Mouse (Mus musculus) T-helper 1 cell (primary cell): Measurements from ENCODE around the gene Aspm.
"Not testable (repeated sequence)": the region's sequence is repeated elsewhere in the genome, so short reads cannot be mapped to it uniquely, and the experiment has no call there.

Experiments used
- in situ Hi-C: fragments of 300-600 bp; cut with MboI, MseI; formaldehyde crosslinking; loops from one replicate; pipeline ENCODE4 v1.15.1; 2025; ENCODE audit warnings: high pct_unique_total_duplicates

Aspm gene

GRCm38 (mm10) chr1:139454340-139455225 lies at the start of gene Aspm:
Aspm (plus strand) TSS chr1:139454772.
- in situ Hi-C loops: no loop called here

- in situ Hi-C loops: no loop called here
Observed at GRCm38 (mm10) chr1:139405766-139406165, 48.8 kb upstream of the Aspm start.

DNA sequence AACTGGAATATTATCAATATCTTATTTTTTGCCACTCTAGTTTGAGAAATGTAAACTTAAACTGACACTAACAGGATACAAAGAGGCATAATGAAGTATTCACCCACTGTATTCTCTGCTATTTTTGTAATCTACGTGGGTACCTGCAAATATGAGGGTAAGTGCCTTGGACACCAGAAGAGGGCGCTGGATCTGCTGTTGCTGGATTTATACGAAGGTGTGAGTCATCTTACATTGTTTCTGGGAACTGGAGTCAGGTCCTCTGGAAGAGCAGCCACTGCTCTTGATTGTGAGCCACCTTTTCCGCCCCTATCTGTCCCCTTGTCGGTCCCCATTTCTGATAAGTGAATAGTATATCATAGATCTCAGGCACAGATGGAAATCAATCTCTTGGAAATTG lies 46.9 kb upstream of the Aspm start:
- in situ Hi-C loops: no loop called here

DNA sequence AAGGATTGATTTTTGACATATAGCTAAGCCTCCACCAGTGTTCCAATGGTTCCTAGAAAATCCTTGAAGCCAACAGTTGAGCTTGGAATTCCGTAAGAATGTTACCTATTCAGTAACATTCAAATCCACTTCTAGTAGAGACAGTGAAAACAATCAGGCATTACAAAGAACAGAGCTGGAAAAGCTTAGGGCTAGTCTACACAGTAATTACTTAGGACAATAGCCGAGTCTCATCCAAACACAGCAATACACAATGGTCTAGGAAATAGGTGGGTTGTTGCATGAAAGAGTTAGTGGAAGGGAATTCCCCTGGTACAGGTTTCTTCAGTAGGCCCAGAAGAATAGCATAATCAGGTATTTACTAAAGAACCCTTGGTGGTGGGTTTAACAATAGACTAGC lies 42.2 kb upstream of the Aspm start:
- in situ Hi-C loops: not testable (repeated sequence)

- in situ Hi-C loops: no loop called here
Observed at GRCm38 (mm10) chr1:139413465-139413864, 41.1 kb upstream of the Aspm start.

DNA sequence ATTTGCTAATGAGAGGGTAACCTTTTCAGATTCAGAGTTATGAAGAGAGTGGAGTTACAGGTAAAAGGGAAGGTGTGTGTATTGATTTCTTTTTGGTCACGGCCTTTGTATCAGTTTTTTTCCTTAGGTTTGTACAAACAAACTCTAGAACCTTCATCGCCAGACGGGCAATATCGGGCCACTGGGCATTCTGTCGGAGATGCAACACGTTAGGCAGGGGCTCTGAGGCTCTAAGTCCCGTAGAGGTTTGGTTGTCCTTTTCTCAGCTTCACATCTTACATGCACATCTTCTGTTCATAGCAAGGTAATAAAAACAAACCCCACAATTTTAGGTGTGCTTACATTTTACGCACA lies 33.1 kb upstream of the Aspm start:
- in situ Hi-C loops: loop anchor here (10.0 kb wide), 1 partner anchor 1257 kb away; no protein-coding TSS in a partner anchor

DNA sequence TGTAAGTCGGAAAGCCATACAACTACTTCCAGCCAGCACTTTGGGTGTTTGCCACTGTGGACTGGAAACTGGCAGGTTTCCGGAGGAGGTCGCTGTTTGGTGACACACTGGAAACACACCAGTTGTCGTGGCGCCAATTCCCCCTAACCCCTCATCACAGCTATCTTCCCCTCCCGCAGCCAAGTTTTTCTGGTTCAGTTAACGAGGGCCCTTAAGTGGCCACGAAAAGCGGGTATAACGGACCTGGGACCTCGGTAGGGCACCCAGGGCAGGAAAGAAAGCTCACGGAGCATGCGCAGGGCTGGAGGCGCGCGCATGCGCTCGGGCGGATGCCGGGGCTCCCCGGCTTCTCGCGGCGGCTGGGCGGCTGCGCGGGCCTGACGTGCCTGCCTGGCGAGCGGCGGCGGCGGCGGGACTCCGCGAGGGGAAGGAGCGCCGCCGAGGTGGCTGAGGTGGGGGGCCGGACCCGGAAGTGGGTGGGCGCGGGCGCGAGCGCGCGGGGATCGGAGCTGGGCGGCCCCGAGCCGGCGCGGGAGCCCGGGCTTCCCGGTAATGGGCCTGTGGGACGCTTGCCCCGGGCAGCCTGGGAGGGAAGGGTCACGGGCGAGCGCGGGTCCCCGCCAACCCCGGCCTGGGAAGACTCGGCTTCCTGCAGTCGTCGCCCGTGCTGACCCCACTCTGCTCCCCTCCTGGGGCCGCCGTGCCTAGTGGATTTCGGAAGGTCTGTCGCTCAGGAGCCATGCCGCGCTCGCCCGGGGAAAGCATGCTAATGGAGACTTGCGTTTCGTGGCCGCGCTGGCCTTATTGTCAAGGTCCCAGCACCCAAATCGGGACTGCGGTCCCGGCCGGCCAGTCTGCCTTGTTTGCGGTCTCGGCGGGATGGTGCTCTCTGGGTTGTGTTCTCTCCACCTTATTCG lies 32.4 kb upstream of the Aspm start, which contains the start of gene Zbtb41:
TSS of gene Zbtb41 (plus strand) at position 414 of the 917 bp plus-strand sequence.
- in situ Hi-C loops: loop anchor here (10.0 kb wide), 1 partner anchor 1257 kb away; no protein-coding TSS in a partner anchor

GRCm38 (mm10) chr1:139422941-139423340 lies 31.6 kb upstream of the Aspm start:
- in situ Hi-C loops: loop anchor here (10.0 kb wide), 1 partner anchor 1258 kb away; no protein-coding TSS in a partner anchor

- in situ Hi-C loops: loop anchor here (10.0 kb wide), 1 partner anchor 1259 kb away; no protein-coding TSS in a partner anchor
Observed at GRCm38 (mm10) chr1:139423931-139424330, 30.6 kb upstream of the Aspm start.

DNA sequence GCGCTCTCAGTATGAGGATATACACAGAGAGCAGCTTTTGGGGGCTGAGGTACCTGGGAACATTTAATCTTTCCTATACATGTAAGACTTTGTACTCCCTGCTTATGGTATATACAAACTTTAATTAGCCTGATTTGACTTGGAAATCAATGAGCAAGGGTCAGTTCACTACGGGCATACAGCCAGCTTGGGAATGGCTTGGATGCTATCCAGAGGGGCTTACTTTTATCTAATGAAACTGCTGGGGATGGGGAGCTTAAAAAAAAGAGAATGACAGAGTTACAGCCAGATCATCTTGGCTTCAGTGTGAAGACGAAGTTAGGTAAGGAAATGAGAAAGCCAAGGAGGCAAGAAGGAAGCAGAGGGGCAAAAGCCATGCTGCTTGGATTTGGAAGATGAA lies 29.6 kb upstream of the Aspm start:
- in situ Hi-C loops: loop anchor here (10.0 kb wide), 1 partner anchor 1260 kb away; no protein-coding TSS in a partner anchor

- in situ Hi-C loops: no loop called here
Observed at GRCm38 (mm10) chr1:139438373-139438772, 16.2 kb upstream of the Aspm start.

DNA sequence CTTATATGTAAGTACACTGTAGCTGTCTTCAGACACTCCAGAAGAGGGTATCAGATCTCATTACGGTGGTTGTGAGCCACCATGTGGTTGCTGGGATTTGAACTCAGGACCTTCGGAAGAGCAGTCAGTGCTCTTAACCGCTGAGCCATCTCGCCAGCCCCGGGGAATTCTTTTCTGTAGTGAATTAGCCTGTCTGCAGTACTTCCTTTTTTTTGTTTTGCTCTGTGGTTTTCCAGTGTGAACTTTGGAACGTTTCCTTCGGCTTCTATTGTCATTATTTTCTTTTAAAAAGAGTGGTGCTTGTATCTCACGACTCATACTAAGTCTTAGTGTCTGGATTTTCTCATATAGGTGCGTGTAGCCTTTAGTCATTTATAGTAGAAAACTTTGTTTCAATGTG lies 11.5 kb upstream of the Aspm start:
- in situ Hi-C loops: not testable (repeated sequence)

- in situ Hi-C loops: no loop called here
Observed at GRCm38 (mm10) chr1:139455226-139455869, 776 bp downstream of the Aspm start.

DNA sequence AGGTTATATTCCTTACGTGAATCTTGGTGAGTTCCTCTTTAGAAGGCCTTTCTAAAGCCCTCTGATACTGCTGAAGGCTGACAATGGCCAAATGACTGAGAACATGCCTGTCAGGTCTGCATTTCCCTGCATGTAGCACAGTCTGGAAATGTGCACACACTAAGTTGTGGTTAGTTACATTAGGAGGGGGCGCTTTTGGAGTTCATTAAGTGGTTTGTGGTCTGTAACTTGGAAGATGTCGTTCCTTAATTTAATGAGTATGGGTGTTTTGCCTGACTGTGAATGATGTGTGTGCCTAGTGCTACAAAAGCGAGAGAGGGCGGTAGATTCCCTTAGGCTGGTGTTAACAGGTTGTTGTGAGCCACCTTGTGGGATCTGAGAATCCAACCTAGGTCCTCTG lies 6.2 kb downstream of the Aspm start:
- in situ Hi-C loops: no loop called here

DNA sequence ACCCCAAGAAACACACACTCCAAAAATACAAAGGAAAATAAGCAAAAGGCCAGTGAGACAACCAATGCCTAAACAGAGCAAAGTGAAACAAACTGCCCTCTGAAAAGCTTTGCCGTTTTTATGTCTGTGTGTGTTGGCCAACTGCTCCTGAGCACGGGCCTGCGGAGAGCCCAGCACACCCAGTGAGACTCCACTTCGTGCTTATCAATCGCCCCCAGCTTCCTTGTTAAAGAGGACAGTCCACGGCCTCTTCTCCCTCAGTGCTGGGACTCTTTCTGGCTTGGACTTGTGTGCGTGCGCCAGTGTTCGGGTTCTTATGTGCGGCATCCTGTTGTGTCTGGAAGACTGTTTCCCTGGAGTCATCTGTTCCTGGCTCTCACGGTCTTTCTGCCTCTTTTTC lies 11.4 kb downstream of the Aspm start:
- in situ Hi-C loops: no loop called here

- in situ Hi-C loops: no loop called here
Observed at GRCm38 (mm10) chr1:139478898-139479297, 24.3 kb downstream of the Aspm start.

DNA sequence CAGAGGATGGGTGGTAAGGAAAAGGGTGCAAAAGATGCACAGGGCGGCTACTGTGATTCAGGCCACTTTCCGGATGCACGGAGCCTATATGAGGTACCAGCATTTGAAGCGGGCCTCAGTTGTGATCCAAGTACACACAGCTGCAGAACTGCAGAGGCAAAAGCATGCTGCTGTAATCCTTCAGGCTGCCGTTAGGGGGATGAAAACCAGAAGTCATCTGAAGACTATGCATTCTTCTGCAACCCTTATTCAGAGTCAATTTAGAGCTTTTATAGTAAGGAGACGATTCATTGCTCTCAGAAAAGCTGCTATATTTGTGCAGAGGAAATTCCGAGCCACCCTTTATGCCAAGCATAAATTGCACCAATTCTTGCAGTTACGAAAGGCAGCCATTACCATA lies 25.7 kb downstream of the Aspm start:
- in situ Hi-C loops: no loop called here

DNA sequence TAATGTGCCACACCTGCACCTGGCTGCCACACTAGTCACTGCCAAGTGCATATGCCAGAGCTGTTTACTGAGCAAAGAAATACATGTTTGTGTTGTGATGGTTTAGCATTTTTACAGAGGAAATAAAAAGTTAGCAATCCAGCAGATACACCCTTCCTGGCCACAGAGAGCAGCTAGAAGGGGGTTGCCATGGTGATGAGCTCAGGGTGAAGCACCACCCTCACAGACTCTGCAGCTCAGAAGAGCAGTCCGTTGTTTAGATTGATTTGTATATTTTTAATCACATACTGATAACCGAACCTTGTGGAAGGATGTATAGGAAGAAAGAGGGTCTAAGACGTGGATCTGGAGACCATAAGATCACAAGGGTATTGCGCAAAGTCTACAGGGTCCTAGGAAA lies 26.6 kb downstream of the Aspm start:
- in situ Hi-C loops: no loop called here

DNA sequence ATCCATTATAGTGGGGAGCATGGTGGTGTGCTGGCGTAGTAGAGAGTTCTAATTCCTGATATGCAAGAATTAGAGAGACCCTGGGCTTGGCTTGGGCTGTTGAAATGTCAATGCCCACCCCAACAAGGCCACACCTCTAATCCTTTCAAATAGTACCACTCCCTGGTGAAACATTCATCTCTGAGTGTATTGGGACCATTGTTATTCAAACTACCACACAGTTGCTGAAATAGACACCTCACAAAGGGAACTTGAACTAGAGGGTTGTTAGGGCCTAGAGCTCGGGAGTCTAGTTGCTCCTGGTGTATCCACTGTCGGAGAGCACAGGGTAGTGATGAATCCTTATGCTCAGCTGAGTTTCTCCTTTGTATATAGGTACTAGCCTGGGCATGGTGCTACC lies 40.1 kb downstream of the Aspm start:
- in situ Hi-C loops: no loop called here

DNA sequence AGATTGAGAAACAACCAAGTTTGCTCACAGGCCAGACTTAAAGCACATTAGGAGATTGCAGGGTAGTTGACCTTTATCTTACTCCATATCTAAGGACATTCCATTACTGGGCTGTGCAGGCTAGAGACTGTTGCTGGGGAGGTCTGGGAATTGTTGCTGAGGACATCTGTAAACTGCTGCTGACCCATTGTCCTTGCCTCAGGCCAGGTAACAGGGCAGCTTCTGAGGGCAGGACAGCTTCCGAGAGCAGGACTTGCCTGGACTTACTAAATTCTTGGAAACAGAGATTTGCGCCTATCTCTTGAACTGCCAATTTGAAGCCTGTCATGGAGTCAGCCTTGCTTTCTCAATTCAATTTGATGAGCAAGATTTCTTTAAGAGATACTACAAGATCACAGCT lies 40.8 kb downstream of the Aspm start:
- in situ Hi-C loops: no loop called here

- in situ Hi-C loops: no loop called here
Observed at GRCm38 (mm10) chr1:139496212-139496611, 41.6 kb downstream of the Aspm start.

- in situ Hi-C loops: no loop called here
Observed at GRCm38 (mm10) chr1:139499751-139500150, 45.2 kb downstream of the Aspm start.
